Mouse (Mus musculus): ENCODE data around the gene Tmub2. TPM values are rescaled to one million over a fixed set of nuclear protein-coding genes. Genes with fewer than 3 reads are reported as not detected.

Tmub2 gene
- total RNA-seq, 1 experiment = 33.0 TPM

- in situ Hi-C loops (cut with MboI; ENCODE audit: low sequenced_read_pairs in 2 of 2, unreplicated experiment in 2 of 2) = no loop called here
- Histone ChIP-seq H3K27ac (ENCODE audit: insufficient read depth, low read depth, low read length, poor library complexity, severe bottlenecking) (peak overlapping the region; percentile 97), H3K36me3 (ENCODE audit: control insufficient read depth, insufficient read depth, low read length, poor library complexity, severe bottlenecking) (peaks cover 35% of the 10 kb centered on the region), H3K4me1 (ENCODE audit: control insufficient read depth in 2 of 2, insufficient read depth in 2 of 2, low read length in 2 of 2, poor library complexity in 1 of 2) (peaks cover 1 to 18% of the 10 kb centered on the region in 2 experiments; a peak in 2 of 4 replicates), H3K9ac (ENCODE audit: insufficient read depth, low read depth, low read length, poor library complexity, severe bottlenecking) (peak overlapping the region; percentile 99), H3K9me3 (ENCODE audit: control insufficient read depth, insufficient read depth, low read depth, low read length) (no peaks in the 10 kb centered on the region), H3K4me3 (ENCODE audit: insufficient read depth in 1 of 2, low read depth in 1 of 2, low read length in 2 of 2, poor library complexity in 1 of 2, severe bottlenecking in 1 of 2) (peak overlapping the region; percentile 91 to 95)
- TF ChIP-seq MAFK (IDR thresholded peaks at IDR 0.05; ENCODE audit: insufficient read depth, low read depth, low read length) (no peak), ZNF384 (IDR thresholded peaks at IDR 0.05; ENCODE audit: low read depth, low read length) (peak; percentile 95), ZC3H11A (IDR thresholded peaks at IDR 0.05; ENCODE audit: borderline replicate concordance, low read depth, low read length) (no peak), HCFC1 (IDR thresholded peaks at IDR 0.05; ENCODE audit: borderline replicate concordance, insufficient read depth, low read length) (peak; percentile 52; the same call in 1 of the 2 replicates), CHD2 (IDR thresholded peaks at IDR 0.05; ENCODE audit: low read depth, low read length) (no peak)
- no peak for DNase-seq (ENCODE audit: low read depth, low spot score)
Observed at GRCm38 (mm10) chr11:102316572-102317297, 32.0 kb downstream of the Tmub2 start.

- TF ChIP-seq ZC3H11A (IDR thresholded peaks at IDR 0.05; ENCODE audit: borderline replicate concordance, low read depth, low read length) = no peak
- TF ChIP-seq MAFK (IDR thresholded peaks at IDR 0.05; ENCODE audit: insufficient read depth, low read depth, low read length) = no peak
- no peak for TF ChIP-seq ZNF384 (IDR thresholded peaks at IDR 0.05; ENCODE audit: low read depth, low read length)
- no peak for TF ChIP-seq HCFC1 (IDR thresholded peaks at IDR 0.05; ENCODE audit: borderline replicate concordance, insufficient read depth, low read length)
- no peak for TF ChIP-seq CHD2 (IDR thresholded peaks at IDR 0.05; ENCODE audit: low read depth, low read length)
- in situ Hi-C loops (cut with MboI; ENCODE audit: low sequenced_read_pairs in 2 of 2, unreplicated experiment in 2 of 2) = no loop called here
Observed at GRCm38 (mm10) chr11:102317298-102317900, 32.7 kb downstream of the Tmub2 start.

GRCm38 (mm10) chr11:102317901-102318575 is 33.3 kb downstream of the Tmub2 start:
- Histone ChIP-seq H3K4me1 (ENCODE audit: control insufficient read depth in 2 of 2, insufficient read depth in 2 of 2, low read length in 2 of 2, poor library complexity in 1 of 2) (peaks cover 1 to 22% of the 10 kb centered on the region in 2 experiments; a peak in 2 of 4 replicates), H3K9ac (ENCODE audit: insufficient read depth, low read depth, low read length, poor library complexity, severe bottlenecking) (peak overlapping the region; percentile 99), H3K36me3 (ENCODE audit: control insufficient read depth, insufficient read depth, low read length, poor library complexity, severe bottlenecking) (peaks cover 25% of the 10 kb centered on the region), H3K9me3 (ENCODE audit: control insufficient read depth, insufficient read depth, low read depth, low read length) (no peaks in the 10 kb centered on the region), H3K4me3 (ENCODE audit: insufficient read depth in 1 of 2, low read depth in 1 of 2, low read length in 2 of 2, poor library complexity in 1 of 2, severe bottlenecking in 1 of 2) (peak overlapping the region; percentile 76 to 91), H3K27ac (ENCODE audit: insufficient read depth, low read depth, low read length, poor library complexity, severe bottlenecking) (peak overlapping the region; percentile 97)
- no peak for DNase-seq (ENCODE audit: low read depth, low spot score)
- TF ChIP-seq MAFK (IDR thresholded peaks at IDR 0.05; ENCODE audit: insufficient read depth, low read depth, low read length) (no peak), ZC3H11A (IDR thresholded peaks at IDR 0.05; ENCODE audit: borderline replicate concordance, low read depth, low read length) (0 out of 2 replicates have a peak, but pooled peaks have one; percentile 9), ZNF384 (IDR thresholded peaks at IDR 0.05; ENCODE audit: low read depth, low read length) (no peak), HCFC1 (IDR thresholded peaks at IDR 0.05; ENCODE audit: borderline replicate concordance, insufficient read depth, low read length) (no peak)
- in situ Hi-C loops (cut with MboI; ENCODE audit: low sequenced_read_pairs in 2 of 2, unreplicated experiment in 2 of 2) = no loop called here

More at GRCm38 (mm10) chr11:102317298-102317900, 32.7 kb downstream of the Tmub2 start:
- no peak for DNase-seq (ENCODE audit: low read depth, low spot score)
- peaks cover 31% of the 10 kb centered on the region for H3K36me3 ChIP-seq (ENCODE audit: control insufficient read depth, insufficient read depth, low read length, poor library complexity, severe bottlenecking)
- peaks cover 1 to 19% of the 10 kb centered on the region in 2 experiments; a peak in 2 of 4 replicates for H3K4me1 ChIP-seq (ENCODE audit: control insufficient read depth in 2 of 2, insufficient read depth in 2 of 2, low read length in 2 of 2, poor library complexity in 1 of 2)
- peak overlapping the region; percentile 97 for H3K27ac ChIP-seq (ENCODE audit: insufficient read depth, low read depth, low read length, poor library complexity, severe bottlenecking)
- H3K9ac ChIP-seq (ENCODE audit: insufficient read depth, low read depth, low read length, poor library complexity, severe bottlenecking) = peak overlapping the region; percentile 99
- H3K4me3 ChIP-seq (ENCODE audit: insufficient read depth in 1 of 2, low read depth in 1 of 2, low read length in 2 of 2, poor library complexity in 1 of 2, severe bottlenecking in 1 of 2) = peak overlapping the region; percentile 91 to 95
- H3K9me3 ChIP-seq (ENCODE audit: control insufficient read depth, insufficient read depth, low read depth, low read length) = no peaks in the 10 kb centered on the region

DNA sequence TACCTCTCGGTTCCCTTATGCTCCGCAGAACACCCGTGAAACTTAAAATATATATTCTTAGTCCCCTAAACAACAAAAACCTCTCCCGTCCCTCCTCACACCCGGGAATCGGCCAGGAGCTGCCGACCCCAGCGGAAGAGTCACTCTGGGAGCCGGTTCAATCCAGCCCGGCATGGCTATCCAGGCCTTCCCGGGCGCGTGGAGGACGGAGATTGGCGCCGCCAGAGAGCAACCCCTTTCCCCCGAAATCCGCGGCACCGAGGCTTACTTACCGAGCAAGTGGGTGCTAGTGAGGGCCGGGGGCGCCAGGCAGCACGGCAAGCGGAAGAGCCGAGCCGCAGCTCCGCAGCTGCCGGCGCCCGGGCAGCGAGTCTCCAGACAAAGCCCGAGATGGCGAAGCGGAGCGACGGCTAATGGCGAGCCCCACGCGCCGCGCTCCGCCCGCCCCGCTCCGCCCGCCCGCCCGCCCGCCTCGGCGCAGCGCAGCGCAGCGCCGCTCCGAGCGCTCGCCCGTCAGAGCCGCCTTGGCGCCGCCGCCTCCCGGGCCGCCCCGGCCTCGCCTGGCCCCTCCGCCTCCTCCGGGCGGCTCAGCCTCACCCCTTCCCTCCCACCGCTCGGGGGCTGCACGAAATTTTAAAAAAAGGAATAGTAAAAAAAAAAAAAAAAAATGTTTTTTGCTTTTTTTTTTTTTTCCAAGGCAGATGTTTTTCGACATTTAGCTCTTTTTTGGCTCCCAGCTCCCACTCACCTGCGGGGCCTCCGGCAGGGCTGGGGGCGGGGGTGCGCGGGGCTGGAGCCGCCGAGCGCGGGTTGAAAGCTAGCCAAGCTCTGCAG is 34.1 kb downstream of the Tmub2 start:
- TF ChIP-seq MAFK (IDR thresholded peaks at IDR 0.05; ENCODE audit: insufficient read depth, low read depth, low read length) (no peak), HCFC1 (IDR thresholded peaks at IDR 0.05; ENCODE audit: borderline replicate concordance, insufficient read depth, low read length) (no peak), ZNF384 (IDR thresholded peaks at IDR 0.05; ENCODE audit: low read depth, low read length) (peak; percentile 86)
- H3K9ac ChIP-seq (ENCODE audit: insufficient read depth, low read depth, low read length, poor library complexity, severe bottlenecking) = peak overlapping the region; percentile 99
- H3K27ac ChIP-seq (ENCODE audit: insufficient read depth, low read depth, low read length, poor library complexity, severe bottlenecking) = peak overlapping the region; percentile 97
- no peak for DNase-seq (ENCODE audit: low read depth, low spot score)
- peaks cover 1 to 22% of the 10 kb centered on the region in 2 experiments; a peak in 3 of 4 replicates for H3K4me1 ChIP-seq (ENCODE audit: control insufficient read depth in 2 of 2, insufficient read depth in 2 of 2, low read length in 2 of 2, poor library complexity in 1 of 2)
- peaks cover 17% of the 10 kb centered on the region for H3K36me3 ChIP-seq (ENCODE audit: control insufficient read depth, insufficient read depth, low read length, poor library complexity, severe bottlenecking)
- H3K9me3 ChIP-seq (ENCODE audit: control insufficient read depth, insufficient read depth, low read depth, low read length) = no peaks in the 10 kb centered on the region
- in situ Hi-C loops (cut with MboI; ENCODE audit: low sequenced_read_pairs in 2 of 2, unreplicated experiment in 2 of 2) = no loop called here
- peak overlapping the region; percentile 76 to 91 for H3K4me3 ChIP-seq (ENCODE audit: insufficient read depth in 1 of 2, low read depth in 1 of 2, low read length in 2 of 2, poor library complexity in 1 of 2, severe bottlenecking in 1 of 2)
